Mouse (Mus musculus): Measurements from ENCODE around the gene Lrrc75a.

The Lrrc75a gene

DNA sequence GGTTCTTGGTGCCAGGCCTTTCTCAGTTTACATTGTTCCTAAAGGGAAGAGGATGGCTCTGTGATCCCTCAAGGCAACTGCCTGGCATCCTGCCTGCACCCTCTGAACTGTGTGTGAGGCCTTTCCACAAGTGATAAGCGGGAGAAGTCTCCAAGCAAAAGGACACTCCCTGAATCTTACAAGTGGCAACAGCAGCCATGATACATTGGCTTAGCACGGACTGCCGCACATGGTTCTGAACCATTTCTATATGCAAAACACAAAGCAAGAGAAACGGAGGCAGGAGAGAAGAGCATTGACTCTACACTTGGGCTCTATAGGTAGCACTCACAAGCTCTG, 3.0 kb downstream of the Lrrc75a start:
- no peak for DNase-seq (ENCODE audit: low spot score)

GRCm38 (mm10) chr11:62644602-62645336, 3.6 kb downstream of the Lrrc75a start:
- no peak for DNase-seq (ENCODE audit: low spot score)

GRCm38 (mm10) chr11:62643681-62644363, 4.5 kb downstream of the Lrrc75a start:
- DNase-seq (ENCODE audit: low spot score), result no peak

DNA sequence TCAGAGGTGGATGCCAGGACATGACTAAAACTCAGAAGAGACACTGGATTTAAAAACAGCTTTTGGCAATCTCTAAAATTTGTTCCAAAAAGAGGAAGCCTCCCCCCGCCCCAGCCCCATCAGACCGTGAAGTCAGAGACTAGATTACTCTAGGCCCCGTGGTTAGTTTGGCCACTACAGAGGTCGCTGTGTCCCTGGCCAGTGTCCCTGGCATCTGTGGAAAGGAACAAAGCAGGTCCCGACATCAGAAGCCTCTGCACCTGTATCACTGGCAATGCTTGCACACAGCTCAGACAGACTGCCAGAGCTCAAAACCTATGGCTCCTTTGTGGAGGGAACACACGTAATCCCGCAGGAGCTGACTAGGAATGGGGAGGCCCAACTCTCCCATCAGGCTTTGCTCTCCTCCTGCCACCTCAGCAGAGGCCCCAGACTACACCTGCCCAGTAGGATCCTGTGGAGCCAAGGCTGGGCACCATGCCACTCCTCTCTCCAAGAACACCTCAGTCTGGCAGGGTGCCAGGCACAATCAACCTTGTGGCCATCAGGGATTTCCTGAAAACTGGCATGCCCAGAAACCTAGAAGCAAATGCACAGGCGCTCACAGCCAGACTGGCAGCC, 5.2 kb downstream of the Lrrc75a start:
- DNase-seq (ENCODE audit: low spot score), result no peak

GRCm38 (mm10) chr11:62642023-62642844, 6.1 kb downstream of the Lrrc75a start:
- no peak for DNase-seq (ENCODE audit: low spot score)

GRCm38 (mm10) chr11:62640378-62640777, 7.9 kb downstream of the Lrrc75a start:
- DNase-seq (ENCODE audit: low spot score), result no peak

- DNase-seq (ENCODE audit: low spot score), result no peak
Measured at GRCm38 (mm10) chr11:62638402-62638801, 9.9 kb downstream of the Lrrc75a start.

GRCm38 (mm10) chr11:62637806-62638205, 10.5 kb downstream of the Lrrc75a start:
- DNase-seq (ENCODE audit: low spot score), result no peak

- no peak for DNase-seq (ENCODE audit: low spot score)
Measured at GRCm38 (mm10) chr11:62637401-62637800, 10.9 kb downstream of the Lrrc75a start.

DNA sequence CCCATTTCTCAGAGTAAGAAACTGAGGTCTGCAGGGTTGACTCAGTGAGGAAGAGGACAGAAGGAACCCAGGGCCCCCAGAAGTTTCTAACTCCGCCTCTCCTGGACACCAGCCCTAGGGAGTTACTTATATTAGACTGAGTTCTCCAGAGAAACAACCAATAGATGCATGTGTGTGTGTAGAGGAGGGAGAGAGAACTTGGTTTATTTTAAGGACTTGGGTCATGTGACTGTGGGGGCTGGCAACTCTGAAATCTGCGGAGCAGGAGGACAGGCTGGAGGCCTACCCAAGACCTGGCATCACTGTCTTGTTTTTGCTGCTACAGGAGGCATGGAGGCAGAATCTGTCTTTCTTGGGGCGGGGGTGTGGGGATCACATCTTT, 11.5 kb downstream of the Lrrc75a start:
- peak; percentile 59 for DNase-seq (ENCODE audit: low spot score)

DNA sequence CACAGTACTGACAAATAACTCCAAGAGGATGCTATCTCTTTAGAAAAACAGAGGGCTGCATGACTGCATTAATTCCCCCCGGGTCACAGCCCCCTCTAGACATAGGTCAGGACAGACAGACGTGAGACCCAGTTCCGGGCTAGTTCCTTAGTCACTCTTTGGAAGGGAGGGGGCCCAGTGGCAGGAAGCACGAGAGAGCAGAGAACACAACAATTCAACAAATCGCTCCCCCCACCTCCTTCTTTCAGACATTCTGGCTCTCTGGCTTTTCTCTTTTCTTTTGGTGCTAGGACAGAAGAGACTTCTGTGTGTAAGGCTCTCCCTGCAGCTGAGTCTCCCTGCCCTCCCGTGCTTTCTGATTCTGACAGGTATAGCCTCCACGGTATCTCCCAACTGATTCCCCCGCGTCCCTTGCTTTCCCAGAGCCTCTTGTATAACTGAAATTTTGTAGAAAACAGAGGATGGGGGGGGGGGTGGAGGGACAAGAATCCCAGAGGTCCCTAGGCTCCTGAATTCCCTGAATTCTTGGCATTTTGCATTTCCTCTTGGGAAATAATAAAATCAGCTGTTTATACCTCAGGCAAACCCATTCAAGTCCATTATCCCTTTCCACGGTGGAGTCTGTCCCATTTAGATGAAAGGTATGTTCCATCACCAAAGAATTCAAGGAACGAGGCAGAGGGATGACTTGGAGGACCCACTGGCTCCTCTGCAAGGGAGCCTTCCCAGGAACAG, 12.1 kb downstream of the Lrrc75a start:
- DNase-seq (ENCODE audit: low spot score), result no peak

DNA sequence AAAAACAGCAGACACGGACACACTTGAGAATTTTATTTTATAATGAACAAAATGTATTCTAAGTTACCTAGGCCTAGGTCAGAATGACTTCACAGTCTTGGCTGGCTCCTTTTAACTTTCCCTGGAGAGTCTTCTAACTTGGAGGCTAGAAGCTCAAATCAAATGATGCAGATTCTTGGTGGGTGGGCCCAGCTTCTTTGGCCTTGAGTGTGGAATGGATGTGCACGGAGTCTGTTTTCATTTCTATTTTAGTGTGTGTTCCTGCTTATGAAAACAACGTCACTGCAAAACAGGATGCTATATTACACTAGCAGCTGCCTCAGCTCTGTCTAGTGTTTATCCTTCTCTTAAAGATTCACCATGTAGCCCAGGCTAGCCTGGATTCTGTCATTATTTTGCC, 12.9 kb downstream of the Lrrc75a start:
- no peak for DNase-seq (ENCODE audit: low spot score)

DNA sequence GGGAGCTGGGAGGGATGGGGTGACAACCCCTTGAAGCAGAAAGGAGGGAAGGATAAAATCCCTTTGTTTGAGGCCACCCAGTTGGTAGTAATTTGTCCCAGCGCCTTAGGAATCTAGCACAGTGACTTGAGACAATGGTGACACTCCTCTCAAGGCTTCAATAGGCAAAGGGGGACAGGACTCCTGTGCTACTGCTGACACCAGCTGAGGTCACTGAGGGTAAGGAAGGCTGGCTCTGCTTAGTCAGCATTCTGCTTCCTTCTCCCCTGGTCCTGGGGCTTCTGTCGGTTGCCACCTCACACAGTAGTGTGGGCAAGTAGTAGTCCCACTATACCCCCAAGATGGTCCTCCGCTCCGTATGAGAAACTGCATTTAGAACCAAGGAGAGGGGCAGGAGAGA, 17.2 kb downstream of the Lrrc75a start:
- no peak for DNase-seq (ENCODE audit: low spot score)

DNA sequence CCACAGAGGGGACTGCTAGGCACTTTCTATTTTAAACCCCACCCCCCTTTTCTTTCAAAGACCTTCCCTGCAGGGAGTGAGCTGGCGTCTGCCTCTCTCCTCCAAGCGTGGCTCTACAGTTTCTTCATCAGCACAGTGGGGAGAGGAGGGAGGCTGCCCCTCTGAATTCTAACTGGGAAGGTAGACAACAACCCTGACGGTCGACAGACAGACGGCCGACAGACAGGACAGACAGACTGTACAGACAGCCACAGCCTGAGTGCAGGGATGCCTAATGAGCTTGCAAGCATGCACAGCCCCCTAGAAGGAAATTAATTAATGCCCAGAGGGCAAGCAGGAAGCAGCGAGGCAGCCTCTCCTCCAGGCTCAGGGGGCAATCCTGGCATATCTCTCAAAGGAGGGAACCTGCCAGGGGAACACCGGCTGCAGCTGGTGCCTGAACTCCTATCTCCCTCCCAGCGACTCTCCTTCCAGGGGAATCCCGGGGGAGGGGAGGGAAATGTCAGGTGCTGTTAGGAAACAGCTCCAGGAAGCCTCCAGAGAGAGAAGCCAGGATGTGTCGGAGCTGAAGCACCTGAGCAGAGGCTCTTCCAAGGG, 18.0 kb downstream of the Lrrc75a start:
- no peak for DNase-seq (ENCODE audit: low spot score)

- DNase-seq (ENCODE audit: low spot score), result no peak
Measured at GRCm38 (mm10) chr11:62629352-62630224, 18.7 kb downstream of the Lrrc75a start.

DNA sequence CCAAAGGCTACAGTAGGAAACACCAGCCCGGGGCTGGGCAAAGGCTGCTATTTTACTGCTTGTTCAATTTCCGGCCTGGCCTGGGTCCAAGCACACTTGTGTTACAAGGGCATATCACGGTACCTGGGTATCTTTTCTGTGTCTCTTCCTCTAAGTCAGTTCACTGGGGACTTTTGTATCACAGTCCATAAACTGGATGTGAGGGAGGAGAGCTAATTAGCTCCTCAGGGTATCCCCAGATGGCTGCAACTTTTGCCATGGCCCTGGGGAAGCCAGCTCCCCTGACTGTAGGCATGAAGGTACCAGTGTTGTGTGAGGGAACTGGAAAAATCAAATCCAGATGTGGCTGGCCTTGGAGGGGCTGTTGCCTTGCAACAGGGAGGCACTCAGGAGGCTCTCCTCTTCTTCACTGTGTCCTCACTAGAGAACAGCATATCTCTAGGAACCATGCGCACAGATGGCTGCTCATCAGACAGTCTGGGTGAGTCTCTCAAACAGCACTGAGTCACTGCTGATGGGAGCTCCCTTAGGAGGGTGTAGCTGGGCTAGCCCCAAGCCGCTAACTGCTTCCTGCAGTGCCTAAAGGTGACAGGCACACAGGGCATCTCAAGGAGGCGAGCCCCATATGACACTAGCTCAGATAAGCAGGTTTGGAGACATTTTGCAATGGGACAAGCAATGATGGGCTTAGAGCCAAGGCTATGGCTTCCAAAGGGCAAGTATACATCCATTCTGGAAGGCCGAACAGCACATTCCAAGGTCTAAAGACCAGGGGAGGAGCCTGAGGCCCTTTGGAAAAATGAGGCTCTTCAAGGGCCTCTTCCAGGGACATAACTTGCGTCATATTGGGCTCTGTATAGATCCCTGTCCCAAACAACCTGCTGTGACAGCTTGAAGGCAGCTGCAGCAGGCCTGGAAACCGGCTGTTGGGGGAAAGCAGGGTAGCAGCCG, 23.7 kb downstream of the Lrrc75a start:
- DNase-seq (ENCODE audit: low spot score), result no peak

DNA sequence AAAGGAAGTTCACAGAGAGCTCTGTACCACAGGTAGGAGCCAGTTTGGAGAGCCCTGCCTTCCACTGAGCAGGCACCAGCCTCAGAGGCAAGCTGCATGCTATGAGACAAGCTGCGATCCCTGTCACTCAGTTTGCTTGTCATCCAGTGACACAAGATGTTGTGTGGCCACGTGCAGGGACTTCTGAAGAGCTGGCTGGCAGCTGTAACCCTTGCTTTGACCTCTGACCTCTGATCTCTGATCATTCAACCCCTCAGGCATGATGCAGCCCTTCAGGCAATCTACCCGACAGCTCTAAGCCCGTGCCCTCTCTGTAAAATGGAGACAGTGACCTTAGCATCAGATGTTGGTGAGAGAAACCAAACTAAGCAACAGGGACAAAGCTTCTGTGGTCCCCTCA, 25.5 kb downstream of the Lrrc75a start:
- no peak for DNase-seq (ENCODE audit: low spot score)

GRCm38 (mm10) chr11:62621586-62622283, 26.6 kb downstream of the Lrrc75a start:
- no peak for DNase-seq (ENCODE audit: low spot score)

DNA sequence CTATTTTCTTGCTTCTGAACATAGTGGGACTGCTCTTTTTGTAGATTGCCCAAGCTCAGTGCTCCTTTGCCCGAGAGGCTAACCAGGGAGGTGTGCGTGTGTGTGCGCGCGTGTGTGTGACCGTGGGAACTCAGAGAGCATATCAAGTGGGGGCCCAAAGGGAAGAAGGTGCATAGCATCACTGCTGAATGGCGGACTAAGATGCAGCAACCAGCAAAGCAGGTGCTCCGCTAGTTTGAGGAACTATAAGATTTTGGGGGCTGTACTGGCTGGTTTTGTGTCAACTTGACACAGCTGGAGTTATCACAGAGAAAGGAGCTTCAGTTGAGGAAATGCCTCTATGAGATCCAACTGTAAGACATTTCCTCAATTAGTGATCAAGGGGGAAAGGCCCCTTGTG, 27.2 kb downstream of the Lrrc75a start:
- no peak for DNase-seq (ENCODE audit: low spot score)
